In genomic region chr10:75150361-75150760, GRCm38 (mm10) we compare ENCODE assay signal across 24 mouse cellular contexts.
DNase-seq lines count a peak whose midpoint lies in the region; ATAC-seq and TF ChIP-seq lines count a peak whose summit lies in the region.
"Had no signal": no experiment of that assay in that cellular context is flagged by ENCODE, and none has a peak within 500 bp of the region (broad histone marks: within the 10 kb centered on the region; RNA-seq: fewer than 3 reads in every experiment).

No protein-coding gene starts in this region.

- H3K9me3 ChIP-seq in embryonic facial prominence, embryonic 11.5 days (replicated peaks; ENCODE audit: control insufficient read depth, low read length), result no peaks in the 10 kb centered on the region
- no peaks in the 10 kb centered on the region for H3K9me3 ChIP-seq in embryonic facial prominence, embryonic 10.5 days
- no peaks in the 10 kb centered on the region for H3K9me3 ChIP-seq in intestine, embryonic 15.5 days
- no peaks in the 10 kb centered on the region for H3K9me3 ChIP-seq in intestine, postnatal 0 days (ENCODE audit: control insufficient read depth)
- no peaks in the 10 kb centered on the region for H3K9me3 ChIP-seq in midbrain, embryonic 13.5 days
- H3K9me3 ChIP-seq in midbrain, postnatal 0 days (ENCODE audit: low read length), result no peaks in the 10 kb centered on the region
- H3K9me3 ChIP-seq in intestine, embryonic 16.5 days (ENCODE audit: control insufficient read depth, low read length), result no peaks in the 10 kb centered on the region
- H3K9me3 ChIP-seq: forebrain, embryonic 10.5 days; heart, embryonic 10.5 days; limb, embryonic 13.5 days; liver, embryonic 12.5 days had no signal

- H3K27ac ChIP-seq in embryonic facial prominence, embryonic 11.5 days (replicated peaks; ENCODE audit: low read depth, low read length), result no peak overlapping the region
- H3K27ac ChIP-seq in embryonic facial prominence, embryonic 10.5 days (replicated peaks), result no peak overlapping the region
- no peak overlapping the region for H3K27ac ChIP-seq in intestine, embryonic 15.5 days
- no peak overlapping the region; the same call in 1 of the 2 replicates for H3K27ac ChIP-seq in intestine, postnatal 0 days (ENCODE audit: low read depth, low read length)
- H3K27ac ChIP-seq in midbrain, embryonic 13.5 days, result no peak overlapping the region; the same call in 1 of the 2 replicates
- H3K27ac ChIP-seq in midbrain, postnatal 0 days (ENCODE audit: low read depth, low read length), result no peak overlapping the region
- H3K27ac ChIP-seq in intestine, embryonic 16.5 days (ENCODE audit: low read length), result no peak overlapping the region
- H3K27ac ChIP-seq: forebrain, embryonic 10.5 days; limb, embryonic 13.5 days; liver, embryonic 12.5 days had no signal

- 0 out of 2 replicates have a peak, but pooled peaks have one; percentile 12 for ATAC-seq in embryonic facial prominence, embryonic 11.5 days (replicated peaks; ENCODE audit: insufficient number of reproducible peaks, low FRiP score, low TSS enrichment, low read depth)
- peak; percentile 8; the same call in 1 of the 2 replicates for ATAC-seq in intestine, embryonic 15.5 days
- no peak for ATAC-seq in intestine, postnatal 0 days
- ATAC-seq in midbrain, embryonic 13.5 days, result peak; percentile 15
- ATAC-seq in midbrain, postnatal 0 days (ENCODE audit: low FRiP score), result no peak
- 0 out of 2 replicates have a peak, but pooled peaks have one; percentile 17 for ATAC-seq in intestine, embryonic 16.5 days
- ATAC-seq: liver, embryonic 12.5 days had no signal

- no peak overlapping the region for H3K4me3 ChIP-seq in embryonic facial prominence, embryonic 11.5 days (ENCODE audit: low read depth, low read length)
- no peak overlapping the region for H3K4me3 ChIP-seq in embryonic facial prominence, embryonic 10.5 days
- no peak overlapping the region for H3K4me3 ChIP-seq in intestine, embryonic 15.5 days (replicated peaks)
- no peak overlapping the region for H3K4me3 ChIP-seq in intestine, postnatal 0 days (ENCODE audit: low read depth, low read length)
- H3K4me3 ChIP-seq in midbrain, embryonic 13.5 days (replicated peaks), result no peak overlapping the region
- H3K4me3 ChIP-seq in midbrain, postnatal 0 days (ENCODE audit: low read depth, low read length), result no peak overlapping the region
- H3K4me3 ChIP-seq in intestine, embryonic 16.5 days (ENCODE audit: low read length), result no peak overlapping the region
- H3K4me3 ChIP-seq: forebrain, embryonic 10.5 days; heart, embryonic 10.5 days; limb, embryonic 13.5 days; liver, embryonic 12.5 days had no signal

- H3K36me3 ChIP-seq in embryonic facial prominence, embryonic 11.5 days (replicated peaks; ENCODE audit: control insufficient read depth, insufficient read depth, low read depth, low read length), result no peaks in the 10 kb centered on the region; the same call in none of the 2 replicates
- peaks cover 89% of the 10 kb centered on the region for H3K36me3 ChIP-seq in embryonic facial prominence, embryonic 10.5 days (replicated peaks)
- peaks cover 12% of the 10 kb centered on the region; the same call in 1 of the 2 replicates for H3K36me3 ChIP-seq in intestine, embryonic 15.5 days
- peaks cover 70% of the 10 kb centered on the region for H3K36me3 ChIP-seq in intestine, postnatal 0 days (ENCODE audit: control insufficient read depth, insufficient read depth)
- H3K36me3 ChIP-seq in midbrain, embryonic 13.5 days, result peaks cover 77% of the 10 kb centered on the region
- peaks cover 52% of the 10 kb centered on the region for H3K36me3 ChIP-seq in midbrain, postnatal 0 days (ENCODE audit: insufficient read depth, low read length)
- H3K36me3 ChIP-seq in intestine, embryonic 16.5 days (ENCODE audit: control insufficient read depth, insufficient read depth, low read length), result no peaks in the 10 kb centered on the region
- H3K36me3 ChIP-seq: G1E had no signal

- no peaks in the 10 kb centered on the region for H3K27me3 ChIP-seq in embryonic facial prominence, embryonic 11.5 days (ENCODE audit: control insufficient read depth, insufficient read depth, low read length)
- H3K27me3 ChIP-seq in embryonic facial prominence, embryonic 10.5 days (replicated peaks; ENCODE audit: low read depth, poor library complexity, severe bottlenecking), result no peaks in the 10 kb centered on the region
- H3K27me3 ChIP-seq in intestine, embryonic 15.5 days (replicated peaks), result no peaks in the 10 kb centered on the region
- H3K27me3 ChIP-seq in intestine, postnatal 0 days (replicated peaks; ENCODE audit: control insufficient read depth, insufficient read depth, low read length), result no peaks in the 10 kb centered on the region
- H3K27me3 ChIP-seq in midbrain, embryonic 13.5 days, result no peaks in the 10 kb centered on the region
- no peaks in the 10 kb centered on the region for H3K27me3 ChIP-seq in midbrain, postnatal 0 days (ENCODE audit: insufficient read depth, low read length)
- no peaks in the 10 kb centered on the region for H3K27me3 ChIP-seq in intestine, embryonic 16.5 days (replicated peaks; ENCODE audit: control insufficient read depth, insufficient read depth, low read length)
- H3K27me3 ChIP-seq: CH12.LX; limb, embryonic 13.5 days; liver, embryonic 12.5 days had no signal

- DNase-seq in embryonic facial prominence, embryonic 11.5 days (ENCODE audit: low spot score), result no peak
- DNase-seq in embryonic facial prominence, embryonic 10.5 days (ENCODE audit: low spot score), result no peak
- DNase-seq in midbrain, postnatal 0 days (ENCODE audit: low spot score), result no peak
- DNase-seq: adrenal gland, postnatal 25 days; B cell, adult 2 months; cerebellum, adult 11 months; cerebellum, adult 9-11 months; heart, postnatal 4 days; kidney, adult 2 months; layer of hippocampus, adult 9-11 months; lung, adult 18-20 months; retina, postnatal 1 day; right cerebral cortex, postnatal 25 days; thymus, postnatal 25 days had no signal

- H3K4me1 ChIP-seq in embryonic facial prominence, embryonic 11.5 days (ENCODE audit: control insufficient read depth, insufficient read depth, low read length), result no peaks in the 10 kb centered on the region
- H3K4me1 ChIP-seq in embryonic facial prominence, embryonic 10.5 days, result peaks cover 21% of the 10 kb centered on the region; the same call in 1 of the 2 replicates
- no peaks in the 10 kb centered on the region for H3K4me1 ChIP-seq in intestine, embryonic 15.5 days (replicated peaks)
- H3K4me1 ChIP-seq in intestine, postnatal 0 days (replicated peaks; ENCODE audit: control insufficient read depth, insufficient read depth, low read length), result no peaks in the 10 kb centered on the region
- H3K4me1 ChIP-seq in midbrain, embryonic 13.5 days (replicated peaks), result peaks cover 23% of the 10 kb centered on the region
- H3K4me1 ChIP-seq in midbrain, postnatal 0 days (ENCODE audit: insufficient read depth, low read length), result no peaks in the 10 kb centered on the region
- no peaks in the 10 kb centered on the region for H3K4me1 ChIP-seq in intestine, embryonic 16.5 days (ENCODE audit: control insufficient read depth, insufficient read depth, low read length)
- H3K4me1 ChIP-seq: limb, embryonic 13.5 days had no signal

- H3K4me2 ChIP-seq in embryonic facial prominence, embryonic 11.5 days (ENCODE audit: low read depth, low read length), result no peak overlapping the region
- H3K4me2 ChIP-seq in intestine, embryonic 15.5 days (replicated peaks), result no peak overlapping the region
- H3K4me2 ChIP-seq in intestine, postnatal 0 days (replicated peaks; ENCODE audit: low read depth), result no peak overlapping the region
- H3K4me2 ChIP-seq in midbrain, embryonic 13.5 days (replicated peaks), result no peak overlapping the region
- H3K4me2 ChIP-seq in midbrain, postnatal 0 days (ENCODE audit: low read depth, low read length, poor library complexity, severe bottlenecking), result no peak overlapping the region
- H3K4me2 ChIP-seq in intestine, embryonic 16.5 days (ENCODE audit: low read depth, low read length), result no peak overlapping the region
- H3K4me2 ChIP-seq: limb, embryonic 13.5 days; liver, embryonic 12.5 days had no signal

- TF ChIP-seq CTCF in intestine, postnatal 0 days (IDR thresholded peaks at IDR 0.05; ENCODE audit: low read depth), result no peak
- TF ChIP-seq CTCF in midbrain, postnatal 0 days (IDR thresholded peaks at IDR 0.05), result no peak

- H3K9ac ChIP-seq in embryonic facial prominence, embryonic 11.5 days (replicated peaks; ENCODE audit: low read length), result no peak overlapping the region
- H3K9ac ChIP-seq in intestine, embryonic 15.5 days, result no peak overlapping the region
- H3K9ac ChIP-seq in intestine, postnatal 0 days (ENCODE audit: low read depth, low read length), result no peak overlapping the region
- no peak overlapping the region for H3K9ac ChIP-seq in midbrain, embryonic 13.5 days (replicated peaks)
- H3K9ac ChIP-seq in midbrain, postnatal 0 days (replicated peaks; ENCODE audit: low read length, poor library complexity, severe bottlenecking), result no peak overlapping the region
- H3K9ac ChIP-seq in intestine, embryonic 16.5 days (ENCODE audit: low read depth, low read length), result no peak overlapping the region
- H3K9ac ChIP-seq: limb, embryonic 13.5 days; liver, embryonic 12.5 days had no signal

- 80% methylated on average over 5 of the region's 5 CpGs for WGBS in embryonic facial prominence, embryonic 11.5 days
- WGBS in embryonic facial prominence, embryonic 10.5 days, result 75% methylated on average over 5 of the region's 5 CpGs
- WGBS in intestine, embryonic 15.5 days, result 72% methylated on average over 5 of the region's 5 CpGs
- WGBS in intestine, postnatal 0 days, result 76% methylated on average over 5 of the region's 5 CpGs
- WGBS in midbrain, embryonic 13.5 days, result 62% methylated on average over 5 of the region's 5 CpGs
- 72% methylated on average over 5 of the region's 5 CpGs for WGBS in midbrain, postnatal 0 days
- WGBS in intestine, embryonic 16.5 days, result 75% methylated on average over 5 of the region's 5 CpGs

Comparison
In these comparisons a context has a peak if more than half of its experiments do, and no peak if none do; other contexts are left out.
1. ATAC-seq: peak in embryonic facial prominence, embryonic 11.5 days (single experiment), intestine, embryonic 15.5 days (single experiment), midbrain, embryonic 13.5 days (single experiment) and intestine, embryonic 16.5 days (single experiment); none in intestine, postnatal 0 days (single experiment) and midbrain, postnatal 0 days (single experiment).